Mouse (Mus musculus) ES-E14 (cell line): ENCODE results near the gene Sulf2. TPM values are rescaled to one million over a fixed set of nuclear protein-coding genes. Genes with fewer than 3 reads are reported as not detected.

Source experiments
- DNase-seq: peaks from one replicate; pipeline ENCODE4 v3.0.0-alpha.2; 2013; ENCODE audit warnings: low read depth, low spot score
- H3K27ac ChIP-seq: 2 replicates; pipeline ENCODE4 v1.5.1; 2012; ENCODE audit warnings: low read depth, mild to moderate bottlenecking, low read length, moderate library complexity, mixed read lengths; ENCODE audit not compliant: poor library complexity, insufficient read depth, severe bottlenecking
- H3K36me3 ChIP-seq: 2 replicates; pipeline ENCODE4 v1.6.1; 2012; ENCODE audit warnings: mild to moderate bottlenecking, low read length, moderate library complexity, mixed read lengths; ENCODE audit not compliant: control insufficient read depth, poor library complexity, insufficient read depth, severe bottlenecking
- H3K4me1 ChIP-seq, 2 experiments: fragments of 150-350 bp in 1 of 2; sonication (generic) in 1 of 2; 2 replicates each; pipeline ENCODE4 v1.6.1; 2012; ENCODE audit warnings: low read length in 2 of 2, mild to moderate bottlenecking in 1 of 2, mixed read lengths in 1 of 2; ENCODE audit not compliant: control insufficient read depth in 2 of 2, insufficient read depth in 2 of 2, poor library complexity in 1 of 2
- H3K4me3 ChIP-seq, 2 experiments: fragments of 150-350 bp in 1 of 2; sonication (generic) in 1 of 2; 2 replicates each; pipeline ENCODE4 v1.5.1; 2012; ENCODE audit warnings: low read length in 2 of 2, low read depth in 1 of 2, mild to moderate bottlenecking in 1 of 2, mixed read lengths in 1 of 2; ENCODE audit not compliant: insufficient read depth in 1 of 2, poor library complexity in 1 of 2, severe bottlenecking in 1 of 2
- H3K9ac ChIP-seq: 2 replicates; pipeline ENCODE4 v1.6.1; 2012; ENCODE audit warnings: low read depth, mild to moderate bottlenecking, low read length, mixed read lengths; ENCODE audit not compliant: poor library complexity, insufficient read depth, severe bottlenecking
- H3K9me3 ChIP-seq: fragments of 150-350 bp; sonication (generic); 2 replicates; pipeline ENCODE4 v1.6.1; 2012; ENCODE audit warnings: low read depth, mild to moderate bottlenecking, low read length; ENCODE audit not compliant: control insufficient read depth, insufficient read depth
- CHD2 ChIP-seq: IDR thresholded peaks from 2 replicates; pipeline ENCODE4 v1.6.1; 2014; ENCODE audit warnings: mild to moderate bottlenecking, low read depth, low read length, inconsistent platforms
- HCFC1 ChIP-seq: IDR thresholded peaks from 2 replicates; pipeline ENCODE4 v1.6.1; 2012; ENCODE audit warnings: low read length, inconsistent platforms, borderline replicate concordance; ENCODE audit not compliant: insufficient read depth
- MAFK ChIP-seq: IDR thresholded peaks from 2 replicates; pipeline ENCODE4 v1.6.1; 2014; ENCODE audit warnings: mild to moderate bottlenecking, low read depth, low read length, inconsistent platforms; ENCODE audit not compliant: insufficient read depth
- ZC3H11A ChIP-seq: IDR thresholded peaks from 2 replicates; pipeline ENCODE4 v1.6.1; 2012; ENCODE audit warnings: low read depth, mild to moderate bottlenecking, inconsistent platforms, low read length, borderline replicate concordance
- ZNF384 ChIP-seq: IDR thresholded peaks from 2 replicates; pipeline ENCODE4 v1.6.1; 2012; ENCODE audit warnings: low read depth, low read length, inconsistent platforms
- in situ Hi-C, 2 experiments: fragments of 600-800 bp; cut with MboI; formaldehyde crosslinking; loops; one replicate each; pipeline ENCODE4 v1.15.1; 2025; ENCODE audit warnings: low sequenced_read_pairs in 2 of 2, inconsistent platforms in 1 of 2; ENCODE audit not compliant: unreplicated experiment in 2 of 2
- total RNA-seq: library from RNA; depleted of rRNA; stranded (reverse); fragments of 300-350 nt; gene quantifications from 2 replicates; pipeline ENCODE4 v1.2.3, GENCODE M21; 2012

Sulf2 gene
- total RNA-seq, 1 experiment: 102 TPM

DNA sequence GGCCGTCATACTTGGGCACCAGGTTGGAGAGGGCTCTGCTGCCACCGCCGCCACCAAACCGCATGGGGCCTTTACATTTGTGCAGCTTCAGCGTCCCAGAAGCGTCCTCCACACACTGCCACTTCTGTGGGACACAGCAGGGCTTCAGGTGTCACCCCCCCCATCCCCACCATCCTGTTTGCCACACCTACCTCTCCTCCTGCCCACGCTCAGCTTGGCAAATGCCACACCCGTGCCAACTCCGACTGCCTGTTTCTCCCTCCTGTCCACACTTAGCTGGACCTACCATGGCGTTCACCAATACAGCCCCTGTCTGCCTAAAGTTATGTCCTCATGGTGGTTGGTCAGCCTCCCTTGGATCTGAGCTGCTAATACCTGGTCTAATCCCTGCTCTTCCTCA, 72.8 kb downstream of the Sulf2 start:
- DNase-seq: no peak
- Histone ChIP-seq H3K9ac (no peak overlapping the region), H3K4me3 (no peak overlapping the region), H3K36me3 (peaks cover 60% of the 10 kb centered on the region), H3K4me1 (peaks cover 2 to 14% of the 10 kb centered on the region in 2 experiments; a peak in 1 of 4 replicates), H3K9me3 (no peaks in the 10 kb centered on the region), H3K27ac (no peak overlapping the region)
- in situ Hi-C loops: no loop called here
- no peak for TF ChIP-seq ZC3H11A
- TF ChIP-seq CHD2: no peak
- no peak for TF ChIP-seq MAFK
- no peak for TF ChIP-seq ZNF384
- TF ChIP-seq HCFC1: no peak

DNA sequence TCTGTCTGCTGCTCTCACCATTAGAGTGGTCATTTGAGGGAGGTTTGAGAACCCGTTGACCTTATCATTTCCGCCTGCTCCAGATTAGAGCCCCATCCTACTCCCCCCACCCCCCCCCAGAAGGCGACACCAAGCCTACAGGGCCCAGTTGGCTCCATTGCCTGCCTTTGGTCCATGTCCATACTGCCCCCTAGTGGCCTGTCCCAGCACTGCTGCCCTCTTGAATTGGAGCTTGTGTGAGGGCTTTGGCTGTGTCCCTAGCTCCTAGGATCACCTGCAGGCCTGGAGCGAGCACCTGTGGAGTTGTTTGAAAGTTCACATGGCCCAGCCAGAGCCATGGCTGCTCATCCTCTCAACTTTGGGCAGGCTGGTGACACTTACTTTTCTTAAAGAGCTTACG, 73.3 kb downstream of the Sulf2 start:
- Histone ChIP-seq H3K4me1 (peaks cover 2 to 16% of the 10 kb centered on the region in 2 experiments; a peak in 1 of 4 replicates), H3K27ac (no peak overlapping the region), H3K36me3 (peaks cover 62% of the 10 kb centered on the region), H3K9me3 (no peaks in the 10 kb centered on the region), H3K4me3 (no peak overlapping the region), H3K9ac (no peak overlapping the region)
- in situ Hi-C loops: no loop called here
- peak; percentile 81 for DNase-seq
- no peak for TF ChIP-seq MAFK
- no peak for TF ChIP-seq CHD2
- no peak for TF ChIP-seq ZNF384
- TF ChIP-seq ZC3H11A: peak; percentile 54; the same call in 1 of the 2 replicates
- no peak for TF ChIP-seq HCFC1

- no peak overlapping the region for H3K9ac ChIP-seq
- in situ Hi-C loops: no loop called here
- peak overlapping the region in 1 of 2 experiments; percentile 37; a peak in 1 of 4 replicates for H3K4me3 ChIP-seq
- no peaks in the 10 kb centered on the region for H3K9me3 ChIP-seq
- no peak overlapping the region for H3K27ac ChIP-seq
- peaks cover 2 to 14% of the 10 kb centered on the region in 2 experiments; a peak in 1 of 4 replicates for H3K4me1 ChIP-seq
- no peak for DNase-seq
- TF ChIP-seq MAFK (no peak), ZNF384 (no peak), CHD2 (no peak), HCFC1 (no peak)
- H3K36me3 ChIP-seq: peaks cover 56% of the 10 kb centered on the region
Measured at GRCm38 (mm10) chr2:166080967-166081750, 74.3 kb downstream of the Sulf2 start.

GRCm38 (mm10) chr2:166079961-166080885, 75.2 kb downstream of the Sulf2 start:
- peaks cover 3 to 20% of the 10 kb centered on the region in 2 experiments; a peak in 2 of 4 replicates for H3K4me1 ChIP-seq
- peak overlapping the region in 1 of 2 experiments; percentile 37; a peak in 2 of 4 replicates for H3K4me3 ChIP-seq
- no peak overlapping the region for H3K9ac ChIP-seq
- H3K9me3 ChIP-seq: no peaks in the 10 kb centered on the region
- in situ Hi-C loops: no loop called here
- H3K27ac ChIP-seq: no peak overlapping the region
- TF ChIP-seq ZC3H11A (no peak), HCFC1 (no peak), ZNF384 (no peak), CHD2 (no peak), MAFK (no peak)
- peak; percentile 63 for DNase-seq
- H3K36me3 ChIP-seq: peaks cover 51% of the 10 kb centered on the region
